Mouse (Mus musculus): ENCODE results near the gene Krtap4-9. TPM values are rescaled to one million over a fixed set of nuclear protein-coding genes. Genes with fewer than 3 reads are reported as not detected.
"Not testable (repeated sequence)": the region's sequence is repeated elsewhere in the genome, so short reads cannot be mapped to it uniquely, and the experiment has no call there.

The Krtap4-9 gene
- total RNA-seq (2015; ENCODE audit: low replicate concordance), result not detected in 2 replicates
- not detected in 2 replicates for total RNA-seq (2017; ENCODE audit: low replicate concordance)

- not testable (repeated sequence) for ATAC-seq (replicated peaks; ENCODE audit: low FRiP score, poor library complexity, severe bottlenecking)
Observed at GRCm38 (mm10) chr11:99784900-99785299, at the start of gene Krtap4-9. TSS of gene Krtap4-9 (plus strand) at chr11:99785200.

- ATAC-seq (replicated peaks; ENCODE audit: low FRiP score, poor library complexity, severe bottlenecking), result no peak
Observed at GRCm38 (mm10) chr11:99743985-99744384, 41.0 kb upstream of the Krtap4-9 start.

GRCm38 (mm10) chr11:99758877-99759276, 26.1 kb upstream of the Krtap4-9 start:
- ATAC-seq (replicated peaks; ENCODE audit: low FRiP score, poor library complexity, severe bottlenecking), result no peak

- ATAC-seq (replicated peaks; ENCODE audit: low FRiP score, poor library complexity, severe bottlenecking), result no peak
Observed at GRCm38 (mm10) chr11:99768410-99768809, 16.6 kb upstream of the Krtap4-9 start.

GRCm38 (mm10) chr11:99772813-99773212, 12.2 kb upstream of the Krtap4-9 start, which contains the start of gene Gm11595:
TSS of gene Gm11595 (minus strand) at chr11:99772913.
- not testable (repeated sequence) for ATAC-seq (replicated peaks; ENCODE audit: low FRiP score, poor library complexity, severe bottlenecking)

- ATAC-seq (replicated peaks; ENCODE audit: low FRiP score, poor library complexity, severe bottlenecking), result no peak
Observed at GRCm38 (mm10) chr11:99778401-99778800, 6.6 kb upstream of the Krtap4-9 start.

- ATAC-seq (replicated peaks; ENCODE audit: low FRiP score, poor library complexity, severe bottlenecking), result no peak
Observed at GRCm38 (mm10) chr11:99780604-99781003, 4.4 kb upstream of the Krtap4-9 start, which contains the start of gene Krtap4-8. TSS of gene Krtap4-8 (minus strand) at chr11:99780704.

GRCm38 (mm10) chr11:99793367-99793766, 8.4 kb downstream of the Krtap4-9 start, which contains the start of gene Gm11596:
TSS of gene Gm11596 (minus strand) at chr11:99793467.
- ATAC-seq (replicated peaks; ENCODE audit: low FRiP score, poor library complexity, severe bottlenecking), result no peak

GRCm38 (mm10) chr11:99798832-99799231, 13.8 kb downstream of the Krtap4-9 start, which contains the start of gene Gm11569:
TSS of gene Gm11569 (minus strand) at chr11:99798932.
- ATAC-seq (replicated peaks; ENCODE audit: low FRiP score, poor library complexity, severe bottlenecking), result not testable (repeated sequence)

GRCm38 (mm10) chr11:99804346-99804745, 19.3 kb downstream of the Krtap4-9 start, which contains the start of gene Gm11554:
TSS of gene Gm11554 (minus strand) at chr11:99804446.
- ATAC-seq (replicated peaks; ENCODE audit: low FRiP score, poor library complexity, severe bottlenecking), result not testable (repeated sequence)

GRCm38 (mm10) chr11:99809792-99810191, 24.8 kb downstream of the Krtap4-9 start, which contains the start of gene Krtap4-13:
TSS of gene Krtap4-13 (minus strand) at chr11:99809892.
- ATAC-seq (replicated peaks; ENCODE audit: low FRiP score, poor library complexity, severe bottlenecking), result not testable (repeated sequence)

GRCm38 (mm10) chr11:99815566-99815965, 30.6 kb downstream of the Krtap4-9 start, which contains the start of gene Gm11564:
TSS of gene Gm11564 (minus strand) at chr11:99815666.
- ATAC-seq (replicated peaks; ENCODE audit: low FRiP score, poor library complexity, severe bottlenecking), result not testable (repeated sequence)

Other genes with a start within 250 kb of the Krtap4-9 start
Only the 30 nearest of the 43 such genes appear.
- not detected in 2 replicates for gene Krtap9-3, start 187.1 kb upstream of the Krtap4-9 start, total RNA-seq (2015; ENCODE audit: low replicate concordance)
- gene Krtap9-3, start 187.1 kb upstream of the Krtap4-9 start, total RNA-seq (2017; ENCODE audit: low replicate concordance), result not detected in 2 replicates
- gene Gm11938, start 181.9 kb upstream of the Krtap4-9 start, total RNA-seq (2015; ENCODE audit: low replicate concordance), result not detected in 2 replicates
- not detected in 2 replicates for gene Gm11938, start 181.9 kb upstream of the Krtap4-9 start, total RNA-seq (2017; ENCODE audit: low replicate concordance)
- gene Gm11937, start 175.0 kb upstream of the Krtap4-9 start, total RNA-seq (2015; ENCODE audit: low replicate concordance), result not detected in 2 replicates
- gene Gm11937, start 175.0 kb upstream of the Krtap4-9 start, total RNA-seq (2017; ENCODE audit: low replicate concordance), result not detected in 2 replicates
- not detected in 2 replicates for gene Krtap2-4, start 170.4 kb upstream of the Krtap4-9 start, total RNA-seq (2015; ENCODE audit: low replicate concordance)
- gene Krtap2-4, start 170.4 kb upstream of the Krtap4-9 start, total RNA-seq (2017; ENCODE audit: low replicate concordance), result not detected in 2 replicates
- gene Gm11562, start 164.8 kb upstream of the Krtap4-9 start, total RNA-seq (2015; ENCODE audit: low replicate concordance), result not detected in 2 replicates
- not detected in 2 replicates for gene Gm11562, start 164.8 kb upstream of the Krtap4-9 start, total RNA-seq (2017; ENCODE audit: low replicate concordance)
- not detected in 2 replicates for gene Krtap4-1, start 157.0 kb upstream of the Krtap4-9 start, total RNA-seq (2015; ENCODE audit: low replicate concordance)
- gene Krtap4-1, start 157.0 kb upstream of the Krtap4-9 start, total RNA-seq (2017; ENCODE audit: low replicate concordance), result not detected in 2 replicates
- gene Krtap4-2, start 150.1 kb upstream of the Krtap4-9 start, total RNA-seq (2015; ENCODE audit: low replicate concordance), result not detected in 2 replicates
- gene Krtap4-2, start 150.1 kb upstream of the Krtap4-9 start, total RNA-seq (2017; ENCODE audit: low replicate concordance), result not detected in 2 replicates
- not detected in 2 replicates for gene Krtap4-7, start 141.1 kb upstream of the Krtap4-9 start, total RNA-seq (2015; ENCODE audit: low replicate concordance)
- gene Krtap4-7, start 141.1 kb upstream of the Krtap4-9 start, total RNA-seq (2017; ENCODE audit: low replicate concordance), result not detected in 2 replicates
- gene Gm11555, start 135.0 kb upstream of the Krtap4-9 start, total RNA-seq (2015; ENCODE audit: low replicate concordance), result not detected in 2 replicates
- not detected in 2 replicates for gene Gm11555, start 135.0 kb upstream of the Krtap4-9 start, total RNA-seq (2017; ENCODE audit: low replicate concordance)
- gene Gm11563, start 126.2 kb upstream of the Krtap4-9 start, total RNA-seq (2015; ENCODE audit: low replicate concordance), result not detected in 2 replicates
- gene Gm11563, start 126.2 kb upstream of the Krtap4-9 start, total RNA-seq (2017; ENCODE audit: low replicate concordance), result not detected in 2 replicates
- not detected in 2 replicates for gene Krtap4-6, start 119.2 kb upstream of the Krtap4-9 start, total RNA-seq (2015; ENCODE audit: low replicate concordance)
- gene Krtap4-6, start 119.2 kb upstream of the Krtap4-9 start, total RNA-seq (2017; ENCODE audit: low replicate concordance), result not detected in 2 replicates
- not detected in 2 replicates for gene Gm14190, start 94.5 kb upstream of the Krtap4-9 start, total RNA-seq (2015; ENCODE audit: low replicate concordance)
- gene Gm14190, start 94.5 kb upstream of the Krtap4-9 start, total RNA-seq (2017; ENCODE audit: low replicate concordance), result not detected in 2 replicates
- not detected in 2 replicates for gene Gm14180, start 50.9 kb upstream of the Krtap4-9 start, total RNA-seq (2015; ENCODE audit: low replicate concordance)
- not detected in 2 replicates for gene Gm14180, start 50.9 kb upstream of the Krtap4-9 start, total RNA-seq (2017; ENCODE audit: low replicate concordance)
- gene Gm11595, start 12.3 kb upstream of the Krtap4-9 start, total RNA-seq (2015; ENCODE audit: low replicate concordance), result not detected in 2 replicates
- gene Gm11595, start 12.3 kb upstream of the Krtap4-9 start, total RNA-seq (2017; ENCODE audit: low replicate concordance), result not detected in 2 replicates
- gene Krtap4-8, start 4.5 kb upstream of the Krtap4-9 start, total RNA-seq (2015; ENCODE audit: low replicate concordance), result not detected in 2 replicates
- gene Krtap4-8, start 4.5 kb upstream of the Krtap4-9 start, total RNA-seq (2017; ENCODE audit: low replicate concordance), result not detected in 2 replicates
- not detected in 2 replicates for gene Gm11596, start 8.3 kb downstream of the Krtap4-9 start, total RNA-seq (2015; ENCODE audit: low replicate concordance)
- not detected in 2 replicates for gene Gm11596, start 8.3 kb downstream of the Krtap4-9 start, total RNA-seq (2017; ENCODE audit: low replicate concordance)
- gene Gm11569, start 13.7 kb downstream of the Krtap4-9 start, total RNA-seq (2015; ENCODE audit: low replicate concordance), result not detected in 2 replicates
- gene Gm11569, start 13.7 kb downstream of the Krtap4-9 start, total RNA-seq (2017; ENCODE audit: low replicate concordance), result not detected in 2 replicates
- gene Gm11554, start 19.2 kb downstream of the Krtap4-9 start, total RNA-seq (2015; ENCODE audit: low replicate concordance), result not detected in 2 replicates
- not detected in 2 replicates for gene Gm11554, start 19.2 kb downstream of the Krtap4-9 start, total RNA-seq (2017; ENCODE audit: low replicate concordance)
- not detected in 2 replicates for gene Krtap4-13, start 24.7 kb downstream of the Krtap4-9 start, total RNA-seq (2015; ENCODE audit: low replicate concordance)
- gene Krtap4-13, start 24.7 kb downstream of the Krtap4-9 start, total RNA-seq (2017; ENCODE audit: low replicate concordance), result not detected in 2 replicates
- not detected in 2 replicates for gene Gm11564, start 30.5 kb downstream of the Krtap4-9 start, total RNA-seq (2015; ENCODE audit: low replicate concordance)
- gene Gm11564, start 30.5 kb downstream of the Krtap4-9 start, total RNA-seq (2017; ENCODE audit: low replicate concordance), result not detected in 2 replicates
- not detected in 2 replicates for gene 2300003K06Rik, start 52.9 kb downstream of the Krtap4-9 start, total RNA-seq (2015; ENCODE audit: low replicate concordance)
- not detected in 2 replicates for gene 2300003K06Rik, start 52.9 kb downstream of the Krtap4-9 start, total RNA-seq (2017; ENCODE audit: low replicate concordance)
- gene Krtap4-16, start 66.4 kb downstream of the Krtap4-9 start, total RNA-seq (2015; ENCODE audit: low replicate concordance), result not detected in 2 replicates
- gene Krtap4-16, start 66.4 kb downstream of the Krtap4-9 start, total RNA-seq (2017; ENCODE audit: low replicate concordance), result not detected in 2 replicates
- not detected in 2 replicates for gene Gm11568, start 72.7 kb downstream of the Krtap4-9 start, total RNA-seq (2015; ENCODE audit: low replicate concordance)
- gene Gm11568, start 72.7 kb downstream of the Krtap4-9 start, total RNA-seq (2017; ENCODE audit: low replicate concordance), result not detected in 2 replicates
- not detected in 2 replicates for gene Gm11559, start 79.3 kb downstream of the Krtap4-9 start, total RNA-seq (2015; ENCODE audit: low replicate concordance)
- gene Gm11559, start 79.3 kb downstream of the Krtap4-9 start, total RNA-seq (2017; ENCODE audit: low replicate concordance), result 1.3 TPM in 1 of 2 replicates, not detected in the other
- not detected in 2 replicates for gene Krtap9-1, start 88.2 kb downstream of the Krtap4-9 start, total RNA-seq (2015; ENCODE audit: low replicate concordance)
- gene Krtap9-1, start 88.2 kb downstream of the Krtap4-9 start, total RNA-seq (2017; ENCODE audit: low replicate concordance), result not detected in 2 replicates
- gene Gm11567, start 94.0 kb downstream of the Krtap4-9 start, total RNA-seq (2015; ENCODE audit: low replicate concordance), result not detected in 2 replicates
- gene Gm11567, start 94.0 kb downstream of the Krtap4-9 start, total RNA-seq (2017; ENCODE audit: low replicate concordance), result not detected in 2 replicates
- not detected in 2 replicates for gene Krtap31-1, start 122.7 kb downstream of the Krtap4-9 start, total RNA-seq (2015; ENCODE audit: low replicate concordance)
- gene Krtap31-1, start 122.7 kb downstream of the Krtap4-9 start, total RNA-seq (2017; ENCODE audit: low replicate concordance), result not detected in 2 replicates
- gene Gm11565, start 129.6 kb downstream of the Krtap4-9 start, total RNA-seq (2015; ENCODE audit: low replicate concordance), result not detected in 2 replicates
- not detected in 2 replicates for gene Gm11565, start 129.6 kb downstream of the Krtap4-9 start, total RNA-seq (2017; ENCODE audit: low replicate concordance)
- gene Krtap31-2, start 151.1 kb downstream of the Krtap4-9 start, total RNA-seq (2015; ENCODE audit: low replicate concordance), result not detected in 2 replicates
- not detected in 2 replicates for gene Krtap31-2, start 151.1 kb downstream of the Krtap4-9 start, total RNA-seq (2017; ENCODE audit: low replicate concordance)
- gene Krtap9-5, start 163.3 kb downstream of the Krtap4-9 start, total RNA-seq (2015; ENCODE audit: low replicate concordance), result not detected in 2 replicates
- gene Krtap9-5, start 163.3 kb downstream of the Krtap4-9 start, total RNA-seq (2017; ENCODE audit: low replicate concordance), result not detected in 2 replicates